Mouse (Mus musculus) brain, embryonic 14.5 days (tissue): ENCODE data around the gene Hhat. TPM values are rescaled to one million over a fixed set of nuclear protein-coding genes. Genes with fewer than 3 reads are reported as not detected.

ENCODE experiments used
- DNase-seq: peaks from one replicate; pipeline ENCODE4 v3.0.0-alpha.2; 2011; ENCODE audit warnings: low read depth
- CTCF ChIP-seq: fragments of 200-500 bp; IDR thresholded peaks from 2 replicates; pipeline ENCODE4 v1.5.1; 2012; ENCODE audit warnings: inconsistent platforms, mild to moderate bottlenecking, moderate library complexity, borderline replicate concordance; ENCODE audit not compliant: insufficient read depth, insufficient read length; ENCODE audit errors: extremely low read depth
- POLR2A ChIP-seq: fragments of 200-500 bp; IDR thresholded peaks from 2 replicates; pipeline ENCODE4 v1.6.1; 2012; ENCODE audit warnings: mild to moderate bottlenecking, inconsistent platforms, borderline replicate concordance; ENCODE audit not compliant: poor library complexity, insufficient read depth, insufficient read length, severe bottlenecking; ENCODE audit errors: extremely low read depth
- polyA plus RNA-seq: library from polyadenylated mRNA; depleted of rRNA; stranded (reverse); fragments of >200 nt; gene quantifications from 2 replicates; pipeline ENCODE4 v1.2.3, GENCODE M21; 2012

Gene Hhat
- polyA plus RNA-seq, 1 experiment: 3.8 TPM

DNA sequence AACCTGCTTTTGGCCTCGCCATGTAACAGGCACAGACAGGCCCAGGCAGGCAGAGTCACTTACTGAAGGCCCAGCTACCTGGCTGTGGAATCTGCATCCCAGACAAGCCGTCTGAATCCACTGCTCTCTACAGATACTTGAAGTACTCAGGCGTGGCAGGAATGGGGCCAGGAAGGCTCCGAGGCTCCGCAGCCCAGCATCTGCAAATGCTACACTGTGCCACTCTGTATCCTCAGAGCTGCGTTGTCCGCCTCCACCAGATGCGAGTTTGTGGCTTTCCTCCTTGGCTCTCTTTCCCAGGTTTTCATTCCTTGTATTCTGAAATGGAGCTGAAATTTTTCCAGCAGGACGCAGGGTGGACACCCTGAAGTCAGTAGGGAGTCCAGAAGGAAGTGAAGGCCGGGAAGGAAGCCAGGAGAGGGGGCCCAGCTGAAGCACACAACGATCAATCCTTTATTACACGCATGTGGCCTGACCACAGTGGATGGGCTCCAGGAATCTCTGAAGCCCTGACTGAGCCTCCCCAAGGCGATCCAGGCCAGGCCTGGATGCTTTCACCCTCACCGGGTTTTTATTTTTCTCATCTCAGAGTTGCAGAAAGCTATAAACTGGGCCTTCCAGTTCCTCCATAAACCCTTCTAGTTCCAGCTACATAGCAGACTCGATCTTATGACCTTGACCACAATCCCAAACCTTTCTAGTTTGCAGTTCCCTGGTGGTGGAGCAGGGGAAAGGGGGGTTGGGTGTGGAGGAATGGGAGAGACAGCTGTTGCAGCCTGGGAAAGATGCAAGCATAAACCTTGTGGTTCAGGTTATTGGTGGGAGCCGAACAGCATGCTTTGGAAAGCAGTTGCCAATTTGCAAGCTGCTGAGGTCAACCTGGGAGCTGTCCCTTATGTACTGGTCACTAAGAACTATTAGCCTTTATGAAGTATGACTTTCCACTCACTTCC is 27.5 kb upstream of the Hhat start:
- TF ChIP-seq POLR2A (no peak), CTCF (no peak)
- no peak for DNase-seq

GRCm38 (mm10) chr1:192797011-192797274 is 25.9 kb upstream of the Hhat start:
- TF ChIP-seq CTCF (no peak), POLR2A (no peak)
- DNase-seq: no peak

DNA sequence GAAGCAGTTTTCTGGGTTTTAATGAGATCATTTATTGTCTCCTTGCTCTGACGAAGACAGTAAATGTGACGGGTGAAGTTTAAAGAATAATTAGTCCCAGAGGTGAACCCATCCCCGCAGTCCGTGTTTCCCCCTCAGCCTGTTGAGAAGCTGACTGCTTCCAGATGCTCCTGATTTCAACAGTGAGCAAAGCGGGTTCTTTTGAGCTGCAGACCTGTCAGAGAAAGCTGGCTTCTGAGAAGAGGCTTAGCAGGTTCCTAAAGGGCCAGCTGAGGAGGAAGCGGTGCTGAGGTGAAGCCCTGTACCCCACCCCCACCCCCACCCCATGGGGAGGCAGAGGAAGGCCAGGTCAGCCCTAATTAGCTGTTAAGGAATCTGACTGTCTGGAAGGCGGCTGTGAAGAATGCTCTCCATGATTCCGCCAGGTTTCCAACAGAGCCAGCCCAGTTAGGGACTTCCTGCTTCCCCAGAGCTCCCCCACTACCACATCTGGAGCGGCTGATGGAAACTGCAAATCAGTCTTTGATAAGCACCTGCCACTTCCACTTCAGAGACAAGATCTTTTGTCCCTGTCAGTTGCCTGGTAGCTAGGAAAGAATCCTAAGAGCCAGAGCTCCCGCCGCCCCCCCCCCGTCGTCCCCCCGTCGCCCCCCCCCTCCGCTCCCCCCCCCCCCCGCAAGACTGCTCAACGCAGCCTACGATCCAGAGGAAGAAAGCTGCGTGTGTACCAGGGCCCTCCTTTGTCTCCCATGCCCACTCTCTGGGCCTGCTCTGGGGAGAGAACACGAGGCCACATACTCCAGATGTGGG is 25.4 kb upstream of the Hhat start:
- DNase-seq: peak; percentile 76
- TF ChIP-seq POLR2A (no peak), CTCF (no peak)

DNA sequence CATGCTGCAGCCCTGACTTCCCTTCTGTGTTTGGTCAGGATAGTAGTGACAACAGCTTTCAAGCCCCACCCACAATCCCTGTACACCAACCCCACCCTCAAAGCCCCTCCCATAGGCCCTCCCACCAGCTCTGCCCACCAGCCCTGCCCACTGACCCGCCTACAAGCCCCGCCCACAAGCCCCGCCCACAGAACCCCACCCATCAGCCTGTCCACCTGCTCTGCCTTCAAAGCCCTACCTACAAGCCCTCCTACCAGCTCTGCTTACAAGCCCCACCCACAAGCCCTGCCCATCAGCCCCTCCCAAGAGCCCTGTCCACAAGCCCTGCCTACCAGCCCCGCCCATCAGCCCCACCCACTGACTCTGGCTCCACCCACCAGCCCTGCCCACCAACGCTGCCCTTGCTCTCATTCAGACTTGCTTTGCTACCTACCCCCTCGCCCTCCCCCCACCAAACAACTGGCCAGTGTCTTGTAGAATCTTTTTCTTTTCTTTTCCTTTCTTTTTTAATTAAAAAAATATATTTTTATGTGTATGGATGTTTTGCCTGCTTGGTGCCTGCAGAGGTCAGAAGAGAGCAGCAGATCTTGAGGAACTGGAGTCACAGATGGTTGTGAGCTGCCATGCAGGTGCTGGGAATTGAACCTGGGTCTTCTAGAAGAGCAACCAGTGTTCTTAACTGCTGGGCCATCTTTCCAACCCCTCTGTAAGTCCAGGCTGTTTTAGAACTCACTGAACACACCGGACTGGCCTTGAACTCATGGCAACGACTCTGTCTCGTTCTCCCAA is 24.1 kb upstream of the Hhat start:
- TF ChIP-seq POLR2A (no peak), CTCF (no peak)
- DNase-seq: no peak

GRCm38 (mm10) chr1:192791897-192792361 is 20.9 kb upstream of the Hhat start:
- DNase-seq: peak; percentile 61
- no peak for TF ChIP-seq CTCF
- TF ChIP-seq POLR2A: no peak

GRCm38 (mm10) chr1:192790442-192790841 is 19.4 kb upstream of the Hhat start:
- peak; percentile 40 for DNase-seq
- TF ChIP-seq POLR2A (no peak), CTCF (peak; percentile 50; the same call in 1 of the 2 replicates)

- peak; percentile 49 for DNase-seq
- TF ChIP-seq CTCF: no peak
- no peak for TF ChIP-seq POLR2A
These were observed 18.8 kb upstream of the Hhat start for GRCm38 (mm10) chr1:192789828-192790227.

- DNase-seq: peak; percentile 90
- no peak for TF ChIP-seq CTCF
- no peak for TF ChIP-seq POLR2A
These were observed 18.1 kb upstream of the Hhat start for GRCm38 (mm10) chr1:192789111-192789522.

DNA sequence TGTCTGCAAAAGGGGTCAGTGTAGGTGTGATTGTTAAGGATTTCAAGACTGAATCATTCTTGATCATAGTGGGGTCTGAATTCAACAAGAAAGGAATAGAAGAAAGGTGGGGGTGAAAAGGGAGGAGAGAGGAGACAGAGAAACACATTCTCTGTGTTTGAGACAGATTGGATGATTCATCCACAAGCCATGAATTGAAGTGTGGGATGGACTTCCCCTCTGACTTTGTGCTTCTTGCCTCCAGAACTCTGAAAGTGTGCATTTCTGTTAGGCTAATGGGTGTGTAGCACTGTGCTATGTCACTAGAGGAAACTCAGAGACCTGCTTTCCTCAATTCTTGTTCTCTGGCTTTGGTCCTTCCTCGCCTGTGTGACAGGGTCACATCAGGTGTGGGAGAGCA is 15.2 kb upstream of the Hhat start:
- no peak for DNase-seq
- TF ChIP-seq CTCF: no peak
- TF ChIP-seq POLR2A: no peak

- DNase-seq: peak; percentile 69
- no peak for TF ChIP-seq CTCF
- no peak for TF ChIP-seq POLR2A
These were observed 14.3 kb upstream of the Hhat start for GRCm38 (mm10) chr1:192785046-192785961.
